Mouse (Mus musculus) common myeloid progenitor, adult 5-6 weeks (primary cell): ENCODE data around the gene Nhlrc2. TPM values are rescaled to one million over a fixed set of nuclear protein-coding genes. Genes with fewer than 3 reads are reported as not detected.

ENCODE experiments used
- ATAC-seq: replicated peaks from 2 replicates; pipeline ENCODE4 v1.8.0; 2016; ENCODE audit warnings: low read depth, mild to moderate bottlenecking, moderate TSS enrichment, inconsistent platforms; ENCODE audit not compliant: poor library complexity, severe bottlenecking
- total RNA-seq: library from RNA; stranded (forward); fragments of 200-1000, 187-1606 nt; gene quantifications from 2 replicates; pipeline ENCODE4 v1.2.3, GENCODE M21; 2017

Gene Nhlrc2
- total RNA-seq, 1 experiment from 2014 or later, result 22.9 TPM

- ATAC-seq, result no peak
These were observed 66.1 kb downstream of the Nhlrc2 start for GRCm38 (mm10) chr19:56614131-56614530.

GRCm38 (mm10) chr19:56618845-56619244 is 70.8 kb downstream of the Nhlrc2 start:
- no peak for ATAC-seq

- no peak for ATAC-seq
These were observed 71.5 kb downstream of the Nhlrc2 start for GRCm38 (mm10) chr19:56619546-56619945.

GRCm38 (mm10) chr19:56621876-56622275 is 73.8 kb downstream of the Nhlrc2 start:
- ATAC-seq, result no peak

- ATAC-seq, result no peak
These were observed 79.9 kb downstream of the Nhlrc2 start for GRCm38 (mm10) chr19:56627881-56628472.

- no peak for ATAC-seq
These were observed 81.6 kb downstream of the Nhlrc2 start for GRCm38 (mm10) chr19:56629647-56630046.

- no peak for ATAC-seq
These were observed 83.0 kb downstream of the Nhlrc2 start for GRCm38 (mm10) chr19:56631017-56631416.

GRCm38 (mm10) chr19:56631451-56631901 is 83.4 kb downstream of the Nhlrc2 start:
- ATAC-seq, result no peak

GRCm38 (mm10) chr19:56637035-56637683 is 89.1 kb downstream of the Nhlrc2 start:
- no peak for ATAC-seq

- ATAC-seq, result no peak
These were observed 89.6 kb downstream of the Nhlrc2 start for GRCm38 (mm10) chr19:56637684-56638049.

GRCm38 (mm10) chr19:56647451-56648120 is 99.5 kb downstream of the Nhlrc2 start:
- ATAC-seq, result no peak

GRCm38 (mm10) chr19:56651262-56651661 is 103.2 kb downstream of the Nhlrc2 start:
- ATAC-seq, result no peak

- no peak for ATAC-seq
These were observed 104.2 kb downstream of the Nhlrc2 start for GRCm38 (mm10) chr19:56652034-56652962.

Other genes with a start within 250 kb of the Nhlrc2 start
- 0.29 and 0.91 TPM in 2 replicates for gene Nrap, start 158.2 kb upstream of the Nhlrc2 start, total RNA-seq
- 28.2 and 42.0 TPM in 2 replicates for gene Casp7, start 151.1 kb upstream of the Nhlrc2 start, total RNA-seq
- gene Plekhs1, start 86.6 kb upstream of the Nhlrc2 start, total RNA-seq, result not detected in 2 replicates
- gene Dclre1a, start within 50 bp of the Nhlrc2 start, total RNA-seq, result 20.3 and 25.6 TPM in 2 replicates
- gene Adrb1, start 173.9 kb downstream of the Nhlrc2 start, total RNA-seq, result not detected in 2 replicates